Mouse (Mus musculus) liver, embryonic 14.5 days (tissue): ENCODE data around the gene Nccrp1.

Source experiments
- CTCF ChIP-seq: IDR thresholded peaks from 2 replicates; pipeline ENCODE4 v1.5.1; 2016; ENCODE audit warnings: antibody characterized with exemption, low read depth, control low read depth
- EP300 ChIP-seq: IDR thresholded peaks from 2 replicates; pipeline ENCODE4 v1.6.1; 2016; ENCODE audit warnings: antibody characterized with exemption, low read depth

GRCm38 (mm10) chr7:28544051-28544601 lies 2.9 kb downstream of the Nccrp1 start:
- TF ChIP-seq CTCF (no peak), EP300 (no peak)
